Comparison of ENCODE assay signal across 39 mouse cellular contexts in the genomic region with DNA sequence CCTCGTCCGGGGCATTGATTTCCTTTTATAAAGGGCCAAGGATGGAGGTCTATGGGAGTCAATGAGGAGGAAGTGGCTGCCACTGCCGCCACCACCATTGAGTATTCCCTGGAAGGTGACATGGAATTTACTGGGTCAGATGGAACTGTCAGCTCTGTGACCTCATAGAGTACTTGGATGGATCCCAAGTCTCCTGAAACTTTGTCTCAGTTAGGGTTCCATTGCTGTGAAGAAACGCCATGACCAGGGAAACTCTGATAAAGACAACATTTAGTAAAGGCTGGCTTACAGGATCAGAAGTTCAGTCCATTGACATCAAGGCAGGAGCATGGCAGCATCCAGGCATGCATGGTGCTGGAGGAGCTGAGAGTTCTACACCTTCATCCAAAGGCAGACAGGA. TPM values are rescaled to one million over a fixed set of nuclear protein-coding genes. Genes with fewer than 3 reads are reported as not detected.
"Had no signal": no experiment of that assay in that cellular context is flagged by ENCODE, and none has a peak within 500 bp of the region (broad histone marks: within the 10 kb centered on the region; RNA-seq: fewer than 3 reads in every experiment).

Gene Sun5 (minus strand): TSS at position 101 of the 400 bp plus-strand sequence.

- H3K4me3 ChIP-seq: embryonic facial prominence, embryonic 10.5 days; embryonic facial prominence, embryonic 12.5 days; embryonic facial prominence, embryonic 13.5 days; embryonic facial prominence, embryonic 15.5 days; erythroblast, embryonic 14.5 days; forebrain, embryonic 10.5 days; forebrain, embryonic 12.5 days; forebrain, embryonic 13.5 days; forebrain, embryonic 15.5 days; gastrocnemius, adult 2 months; heart, adult 2 months had no signal

- H3K4me1 ChIP-seq: embryonic facial prominence, embryonic 10.5 days; embryonic facial prominence, embryonic 12.5 days; embryonic facial prominence, embryonic 13.5 days; embryonic facial prominence, embryonic 15.5 days; forebrain, embryonic 10.5 days; forebrain, embryonic 12.5 days had no signal

- H3K27ac ChIP-seq: embryonic facial prominence, embryonic 10.5 days; embryonic facial prominence, embryonic 12.5 days; embryonic facial prominence, embryonic 13.5 days; embryonic facial prominence, embryonic 15.5 days; forebrain, embryonic 10.5 days; forebrain, embryonic 12.5 days; forebrain, embryonic 13.5 days; forebrain, embryonic 15.5 days; gastrocnemius, adult 2 months; heart, adult 2 months had no signal

- H3K27me3 ChIP-seq: embryonic facial prominence, embryonic 12.5 days; embryonic facial prominence, embryonic 13.5 days; embryonic facial prominence, embryonic 15.5 days; forebrain, embryonic 12.5 days; forebrain, embryonic 13.5 days; forebrain, embryonic 15.5 days had no signal

- DNase-seq: cerebellum, adult 2 months; cerebellum, adult 8-10 months; cerebellum, adult 9-10 months; cerebellum, adult 9-11 months; cerebellum, postnatal 10 days; cerebellum, postnatal 14 days; cerebellum, postnatal 25 days; cerebellum, postnatal 36 days; embryo, embryonic 11 days; forebrain, postnatal 0 days; gastrocnemius, adult 2 months; gastrocnemius, postnatal 10 days; gastrocnemius, postnatal 14 days; gastrocnemius, postnatal 25 days; gastrocnemius, postnatal 36 days; heart, adult 18-20 months; heart, adult 2 months had no signal

- H3K36me3 ChIP-seq: embryonic facial prominence, embryonic 10.5 days; embryonic facial prominence, embryonic 12.5 days; embryonic facial prominence, embryonic 13.5 days; embryonic facial prominence, embryonic 15.5 days; forebrain, embryonic 10.5 days; forebrain, embryonic 12.5 days; forebrain, embryonic 15.5 days had no signal

RNA-seq across cellular contexts. Expression of gene Sun5, which starts in this region (rescaled TPM):
- total RNA-seq: common myeloid progenitor, adult 5-6 weeks; forebrain, postnatal 0 days; gastrocnemius, adult 18-20 months; gastrocnemius, adult 2 months; gastrocnemius, adult 8-10 months; gastrocnemius, postnatal 10 days; gastrocnemius, postnatal 14 days; gastrocnemius, postnatal 25 days; gastrocnemius, postnatal 36 days; gastrocnemius, postnatal 4 days; granulocyte monocyte progenitor cell, adult 5-6 weeks; heart, adult 18-20 months; heart, adult 2 months; heart, adult 8-10 months had no signal
- polyA plus RNA-seq: cerebellum, adult 2 months; cortical plate, adult 2 months; embryonic facial prominence, embryonic 10.5 days; embryonic facial prominence, embryonic 11.5 days; embryonic facial prominence, embryonic 12.5 days; embryonic facial prominence, embryonic 13.5 days; embryonic facial prominence, embryonic 14.5 days; embryonic facial prominence, embryonic 15.5 days; erythroblast, embryonic 14.5 days; forebrain, embryonic 10.5 days; forebrain, embryonic 11.5 days; forebrain, embryonic 12.5 days; forebrain, embryonic 13.5 days; forebrain, embryonic 14.5 days; forebrain, embryonic 15.5 days; forebrain, embryonic 16.5 days; forebrain, postnatal 0 days; frontal cortex, adult 2 months; heart, adult 2 months had no signal
